Mouse (Mus musculus) kidney, adult 2 months (tissue): ENCODE measurements around the gene Cables2. TPM values are rescaled to one million over a fixed set of nuclear protein-coding genes. Genes with fewer than 3 reads are reported as not detected.

Experiments
- DNase-seq: peaks from one replicate; pipeline ENCODE4 v3.0.0; 2021
- H3K27ac ChIP-seq: fragments of 200-500 bp; 2 replicates; pipeline ENCODE4 v1.5.1; 2012; ENCODE audit warnings: low read depth, low read length, control low read depth, inconsistent platforms; ENCODE audit not compliant: insufficient read depth
- H3K27me3 ChIP-seq: fragments of 200-500 bp; replicated peaks from 2 replicates; pipeline ENCODE4 v1.6.1; 2012; ENCODE audit warnings: mild to moderate bottlenecking, moderate library complexity, low read length, inconsistent platforms; ENCODE audit not compliant: control insufficient read depth, insufficient read depth
- H3K36me3 ChIP-seq: fragments of 200-500 bp; 2 replicates; pipeline ENCODE4 v1.6.1; 2012; ENCODE audit warnings: mild to moderate bottlenecking, moderate library complexity, low read length, inconsistent platforms; ENCODE audit not compliant: control insufficient read depth, insufficient read depth
- H3K4me1 ChIP-seq: fragments of 200-500 bp; 2 replicates; pipeline ENCODE4 v1.6.1; 2011; ENCODE audit warnings: low read length; ENCODE audit not compliant: control insufficient read depth, insufficient read depth
- H3K4me3 ChIP-seq: fragments of 200-500 bp; 2 replicates; pipeline ENCODE4 v1.5.1; 2011; ENCODE audit warnings: mild to moderate bottlenecking, low read depth, low read length, control low read depth; ENCODE audit not compliant: insufficient read depth
- CTCF ChIP-seq: fragments of 200-500 bp; conservative IDR thresholded peaks from 2 replicates; pipeline ENCODE4 v1.5.1; 2011; ENCODE audit warnings: low read depth, mild to moderate bottlenecking, control low read depth, low read length, moderate library complexity, mixed read lengths; ENCODE audit not compliant: insufficient read depth, insufficient read length
- POLR2A ChIP-seq: fragments of 200-500 bp; IDR thresholded peaks from one replicate; pipeline ENCODE4 v1.6.1; 2011; ENCODE audit warnings: low read depth, low read length, control low read depth
- WGBS: fragments of 180-500 bp; shearing (Covaris S2); methylation state at CpG from one replicate; pipeline ENCODE4 v1.1.7; 2018; 5-methylcytosine and 5-hydroxymethylcytosine counted together
- polyA plus RNA-seq: library from polyadenylated mRNA; depleted of rRNA; stranded (reverse); fragments of >200 nt; gene quantifications from 2 replicates; pipeline ENCODE4 v1.2.3, GENCODE M21; 2012

The Cables2 gene
- polyA plus RNA-seq, 1 experiment = 18.2 TPM

GRCm38 (mm10) chr2:180306423-180307168, 33.3 kb upstream of the Cables2 start:
- Histone ChIP-seq H3K36me3 (no peaks in the 10 kb centered on the region), H3K27me3 (no peaks in the 10 kb centered on the region), H3K27ac (no peak overlapping the region), H3K4me3 (no peak overlapping the region), H3K4me1 (no peaks in the 10 kb centered on the region)
- DNase-seq = no peak
- TF ChIP-seq CTCF (no peak), POLR2A (no peak)
- 84% methylated on average over 8 of the region's 8 CpGs for WGBS

- TF ChIP-seq POLR2A = no peak
- TF ChIP-seq CTCF = no peak
- Histone ChIP-seq H3K4me1 (no peaks in the 10 kb centered on the region), H3K27ac (no peak overlapping the region), H3K4me3 (no peak overlapping the region), H3K27me3 (no peaks in the 10 kb centered on the region), H3K36me3 (no peaks in the 10 kb centered on the region)
- WGBS = 79% methylated on average over 2 of the region's 2 CpGs
- DNase-seq = no peak
Observed at GRCm38 (mm10) chr2:180306009-180306408, 32.7 kb upstream of the Cables2 start.

- H3K36me3 ChIP-seq = no peaks in the 10 kb centered on the region
- no peak for DNase-seq
- no peaks in the 10 kb centered on the region for H3K27me3 ChIP-seq
- no peak for TF ChIP-seq CTCF
- no peak for TF ChIP-seq POLR2A
- 82% methylated on average over 3 of the region's 3 CpGs for WGBS
- H3K4me3 ChIP-seq = no peak overlapping the region
- no peak overlapping the region for H3K27ac ChIP-seq
- H3K4me1 ChIP-seq = no peaks in the 10 kb centered on the region
Observed at GRCm38 (mm10) chr2:180305490-180305889, 32.2 kb upstream of the Cables2 start.

GRCm38 (mm10) chr2:180304554-180304953, 31.3 kb upstream of the Cables2 start:
- Histone ChIP-seq H3K4me1 (no peaks in the 10 kb centered on the region), H3K4me3 (no peak overlapping the region), H3K27ac (no peak overlapping the region), H3K27me3 (no peaks in the 10 kb centered on the region), H3K36me3 (no peaks in the 10 kb centered on the region)
- DNase-seq = no peak
- no peak for TF ChIP-seq POLR2A
- no peak for TF ChIP-seq CTCF
- WGBS = 60% methylated on average over 4 of the region's 4 CpGs

GRCm38 (mm10) chr2:180303468-180303867, 30.2 kb upstream of the Cables2 start:
- WGBS = 53% methylated on average over 12 of the region's 12 CpGs
- H3K27ac ChIP-seq = no peak overlapping the region
- TF ChIP-seq POLR2A (no peak), CTCF (no peak)
- H3K4me3 ChIP-seq = no peak overlapping the region
- H3K4me1 ChIP-seq = no peaks in the 10 kb centered on the region
- no peaks in the 10 kb centered on the region for H3K36me3 ChIP-seq
- DNase-seq = peak; percentile 21
- H3K27me3 ChIP-seq = no peaks in the 10 kb centered on the region

GRCm38 (mm10) chr2:180302201-180302600, 28.9 kb upstream of the Cables2 start:
- no peak for DNase-seq
- H3K36me3 ChIP-seq = no peaks in the 10 kb centered on the region
- H3K27me3 ChIP-seq = no peaks in the 10 kb centered on the region
- H3K27ac ChIP-seq = no peak overlapping the region
- H3K4me1 ChIP-seq = no peaks in the 10 kb centered on the region
- no peak for TF ChIP-seq POLR2A
- TF ChIP-seq CTCF = no peak
- WGBS = 76% methylated on average over 4 of the region's 4 CpGs
- H3K4me3 ChIP-seq = no peak overlapping the region

- TF ChIP-seq POLR2A (no peak), CTCF (no peak)
- no peak overlapping the region for H3K27ac ChIP-seq
- 48% methylated on average over 5 of the region's 5 CpGs for whole genome bisulfite sequencing
- H3K36me3 ChIP-seq = no peaks in the 10 kb centered on the region
- H3K27me3 ChIP-seq = no peaks in the 10 kb centered on the region
- H3K4me1 ChIP-seq = no peaks in the 10 kb centered on the region
- H3K4me3 ChIP-seq = no peak overlapping the region
- no peak for DNase-seq
Observed at GRCm38 (mm10) chr2:180300771-180301170, 27.5 kb upstream of the Cables2 start.
